Mouse (Mus musculus) B cell, adult 62 days (primary cell): Measurements from ENCODE around the gene Fam163a. TPM values are rescaled to one million over a fixed set of nuclear protein-coding genes. Genes with fewer than 3 reads are reported as not detected.

Experiments used
- total RNA-seq: library from RNA; stranded (reverse); gene quantifications from 4 replicates; pipeline ENCODE4 v1.2.4, GENCODE M21; 2023

Fam163a gene
- not detected in 4 replicates for total RNA-seq

DNA sequence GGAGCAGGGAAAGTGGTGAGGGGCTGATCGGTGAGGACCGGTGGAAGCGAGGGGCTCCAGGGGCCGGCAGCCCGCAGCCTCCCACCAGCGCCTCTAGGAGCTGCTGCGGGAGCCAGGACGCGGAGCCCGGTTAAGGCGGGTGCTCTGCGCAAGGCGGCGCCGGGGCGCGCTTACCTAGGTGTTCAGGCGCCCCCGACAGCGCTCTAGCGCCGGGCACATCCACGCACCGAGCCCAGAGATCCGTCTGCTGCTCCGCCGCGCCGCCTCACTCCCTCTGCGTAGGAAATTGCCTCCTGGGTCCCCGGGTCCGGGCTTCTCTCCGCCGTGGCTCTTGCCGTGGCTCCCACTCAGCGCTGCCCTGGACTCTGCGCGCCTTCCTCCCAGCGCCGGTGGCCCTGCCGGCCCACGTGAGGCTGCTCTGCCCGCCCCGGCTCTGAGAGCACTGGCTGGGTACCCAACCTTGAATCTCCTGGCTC, at the start of gene Fam163a:
Fam163a (minus strand) TSS at position 371 of the 476 bp plus-strand sequence.

DNA sequence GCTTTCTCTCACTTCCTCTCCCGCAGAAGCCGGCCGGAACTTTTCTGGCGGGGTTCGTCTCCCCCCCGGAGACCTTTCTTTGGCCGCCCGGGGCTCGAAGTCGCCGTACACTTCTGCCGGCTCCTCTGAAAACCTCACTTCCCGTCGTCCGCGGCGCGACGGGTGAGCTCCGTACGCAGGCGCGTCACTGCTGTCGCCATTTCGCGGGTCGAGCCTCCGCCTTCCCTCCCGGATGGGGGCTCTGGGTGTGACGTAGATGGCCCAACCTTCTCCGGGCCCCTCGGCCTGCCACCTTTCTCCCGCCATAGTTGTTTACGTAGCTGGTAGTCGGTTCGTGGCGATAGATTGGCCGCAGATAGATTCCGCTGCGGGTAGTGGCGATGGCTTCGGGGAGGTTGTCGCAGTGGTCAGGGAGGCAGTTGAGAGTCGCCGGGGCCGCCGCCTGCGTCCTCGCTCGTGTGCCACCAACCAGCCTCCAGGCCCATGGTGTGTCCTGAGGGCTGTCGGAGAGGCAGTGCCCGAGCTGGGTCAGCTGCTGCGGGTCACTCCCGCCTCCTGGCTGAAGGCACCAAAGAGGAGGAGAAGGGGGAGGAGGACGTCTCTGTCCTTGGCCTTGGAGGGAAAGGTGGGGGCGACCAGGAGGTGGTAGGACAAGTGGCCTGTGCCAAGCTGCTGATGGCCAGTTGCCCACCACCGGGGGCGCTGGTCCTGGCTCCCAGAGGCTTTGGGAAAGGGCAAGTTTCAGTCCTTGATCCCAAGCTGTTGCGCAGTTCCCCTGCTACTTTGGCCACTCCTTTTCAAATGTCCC, 168.7 kb downstream of the Fam163a start, which contains the start of gene Tor1aip1:
Tor1aip1 (minus strand) TSS at position 551 of the 808 bp plus-strand sequence.

DNA sequence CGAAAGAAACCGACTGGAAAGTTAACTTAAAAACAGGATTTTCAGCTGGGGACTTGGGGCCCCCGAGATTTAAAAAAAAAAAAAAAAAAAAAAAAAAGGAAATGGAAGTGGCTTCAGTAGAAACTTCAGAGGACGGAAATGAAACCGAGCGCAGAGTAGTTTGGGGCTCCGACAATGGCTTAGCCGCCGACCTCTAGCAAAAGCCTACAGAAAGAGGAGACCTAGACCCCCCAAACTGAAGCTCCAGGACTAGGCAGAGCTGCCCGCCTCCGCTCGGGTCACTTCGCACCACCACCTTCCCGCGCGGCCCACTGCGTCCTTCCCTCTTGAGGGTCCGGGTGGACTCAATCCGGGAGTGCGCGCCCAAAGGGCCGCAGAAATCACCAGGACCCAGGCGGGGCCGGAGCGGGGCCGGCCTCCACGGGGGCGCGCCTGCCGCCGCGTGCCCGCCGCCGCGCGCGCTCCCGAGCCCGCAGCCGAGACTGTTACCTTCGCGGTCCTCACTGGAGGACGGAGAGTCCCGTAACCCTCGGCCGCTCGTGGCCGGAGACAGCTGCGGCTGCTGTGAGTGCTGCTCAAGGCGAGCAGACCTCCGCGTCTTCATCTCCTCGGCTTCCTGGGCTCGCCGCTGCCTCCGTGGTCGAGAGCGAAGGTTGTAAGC, 169.4 kb downstream of the Fam163a start, which contains the start of gene Tor1aip2:
Tor1aip2 (plus strand) TSS at position 135 of the 661 bp plus-strand sequence.

Other genes with a start within 250 kb of the Fam163a start
- gene Cep350, start 231.8 kb downstream of the Fam163a start, total RNA-seq: 61.1 to 66.2 TPM (median 63.5 TPM) in 4 replicates
- gene Tor1aip2, start 169.6 kb downstream of the Fam163a start, total RNA-seq: 80.4 to 93.3 TPM (median 84.1 TPM) in 4 replicates
- 174 to 196 TPM (median 189 TPM) in 4 replicates for gene Tor1aip1, start 168.5 kb downstream of the Fam163a start, total RNA-seq
- gene Tdrd5, start 98.6 kb upstream of the Fam163a start, total RNA-seq: not detected in 4 replicates
- not detected in 4 replicates for gene Nphs2, start 105.7 kb upstream of the Fam163a start, total RNA-seq
- 1,194 to 1,257 TPM (median 1,218 TPM) in 4 replicates for gene Gm2000, start 161.0 kb upstream of the Fam163a start, total RNA-seq
- 0.31 to 0.69 TPM (median 0.64 TPM) in 3 of 4 replicates, not detected in the other for gene Axdnd1, start 216.1 kb upstream of the Fam163a start, total RNA-seq